Mouse (Mus musculus): ENCODE data around the gene 8030411F24Rik.
"Not testable (repeated sequence)": the region's sequence is repeated elsewhere in the genome, so short reads cannot be mapped to it uniquely, and the experiment has no call there.

The 8030411F24Rik gene

GRCm38 (mm10) chr2:148781709-148782108 is at the start of gene 8030411F24Rik:
8030411F24Rik (plus strand) TSS chr2:148782009.
- DNase-seq (ENCODE audit: low spot score), result peak; percentile 15

DNA sequence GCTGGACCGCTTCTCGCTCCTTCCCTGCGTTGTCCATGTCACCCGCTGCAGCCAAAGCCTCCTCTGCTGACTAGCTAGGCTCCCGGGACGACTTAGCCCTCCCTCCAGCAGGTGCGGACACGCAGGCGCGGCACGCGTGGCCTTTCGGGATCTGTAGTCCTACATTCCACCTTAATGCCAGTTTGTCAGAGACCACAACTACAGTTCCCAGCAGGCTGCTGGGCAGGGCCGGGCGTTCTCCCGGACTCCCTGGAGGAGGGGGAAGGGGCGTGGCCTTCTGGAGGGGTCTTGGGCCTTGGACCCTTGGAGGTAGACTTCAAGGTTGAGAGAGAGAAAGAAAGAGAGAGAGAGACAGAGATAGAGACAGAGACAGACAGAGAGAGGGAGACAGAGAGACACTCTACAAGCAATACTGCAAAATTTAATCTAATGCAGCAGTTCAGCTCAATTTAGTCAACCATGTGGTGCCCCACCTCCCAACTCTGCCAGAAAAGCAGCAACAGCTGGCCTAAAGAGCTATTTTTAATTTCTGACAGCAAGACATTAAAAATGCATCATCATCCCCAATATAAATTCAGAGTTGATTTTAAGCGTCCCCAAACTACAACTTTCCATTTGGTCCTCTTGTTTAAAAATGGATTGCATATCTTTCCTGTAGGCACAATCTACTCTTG is 49.3 kb upstream of the 8030411F24Rik start, which contains the start of gene Napb:
Gene Napb (minus strand): TSS at position 141 of the 674 bp plus-strand sequence.
- peak; percentile 93 for DNase-seq (ENCODE audit: low spot score)

DNA sequence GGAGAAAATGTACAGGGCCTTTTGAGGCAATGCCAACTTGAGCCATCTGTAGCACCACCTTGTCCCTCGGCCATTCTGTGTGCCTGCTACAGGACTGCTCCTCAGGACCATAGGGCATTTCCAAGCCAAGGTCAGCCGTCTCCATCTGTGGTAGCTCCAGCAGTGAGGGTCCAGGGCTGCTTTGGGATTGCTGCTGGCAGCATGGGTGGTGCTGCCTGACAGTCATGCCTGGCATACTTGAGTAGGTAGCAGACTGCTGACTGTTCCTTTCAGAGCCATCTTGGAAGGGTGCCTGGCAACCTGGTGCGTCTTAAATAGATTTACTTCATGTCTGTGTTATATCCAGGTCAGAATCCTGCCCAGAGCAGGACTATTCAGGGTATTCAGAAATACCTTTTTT is 38.8 kb upstream of the 8030411F24Rik start:
- DNase-seq (ENCODE audit: low spot score), result no peak

DNA sequence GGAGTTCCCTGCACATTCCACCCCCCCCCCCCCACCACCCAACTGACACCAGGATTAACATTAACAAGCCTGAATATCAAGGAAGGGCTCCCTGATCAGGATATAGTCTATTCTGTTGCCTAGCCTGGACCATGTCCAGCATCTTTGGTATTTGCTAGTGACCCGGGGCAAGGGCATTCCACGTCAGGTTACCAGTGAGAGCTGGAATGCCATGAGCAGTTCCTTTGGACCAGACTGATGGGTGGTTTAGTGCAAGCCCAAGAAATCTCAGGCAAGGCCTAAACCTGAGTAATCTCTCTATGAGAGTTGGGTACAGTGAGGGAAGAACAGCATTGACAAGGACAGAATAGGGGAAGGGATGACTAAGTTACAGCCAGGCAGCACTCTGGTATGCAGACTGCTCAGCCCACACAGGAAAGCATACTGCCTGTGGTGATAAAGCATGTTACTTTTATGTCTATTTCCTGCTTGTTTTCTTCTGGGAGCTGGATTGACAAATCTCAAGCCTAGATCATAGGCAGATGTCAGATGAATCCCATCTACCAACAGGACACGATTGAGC is 37.9 kb upstream of the 8030411F24Rik start:
- DNase-seq (ENCODE audit: low spot score), result no peak

- DNase-seq (ENCODE audit: low spot score), result no peak
Observed at GRCm38 (mm10) chr2:148750058-148750457, 31.8 kb upstream of the 8030411F24Rik start, which contains the start of gene Cstl1. Cstl1 (plus strand) TSS chr2:148750358.

- DNase-seq (ENCODE audit: low spot score), result peak; percentile 65
Observed at GRCm38 (mm10) chr2:148751893-148752813, 29.7 kb upstream of the 8030411F24Rik start.

DNA sequence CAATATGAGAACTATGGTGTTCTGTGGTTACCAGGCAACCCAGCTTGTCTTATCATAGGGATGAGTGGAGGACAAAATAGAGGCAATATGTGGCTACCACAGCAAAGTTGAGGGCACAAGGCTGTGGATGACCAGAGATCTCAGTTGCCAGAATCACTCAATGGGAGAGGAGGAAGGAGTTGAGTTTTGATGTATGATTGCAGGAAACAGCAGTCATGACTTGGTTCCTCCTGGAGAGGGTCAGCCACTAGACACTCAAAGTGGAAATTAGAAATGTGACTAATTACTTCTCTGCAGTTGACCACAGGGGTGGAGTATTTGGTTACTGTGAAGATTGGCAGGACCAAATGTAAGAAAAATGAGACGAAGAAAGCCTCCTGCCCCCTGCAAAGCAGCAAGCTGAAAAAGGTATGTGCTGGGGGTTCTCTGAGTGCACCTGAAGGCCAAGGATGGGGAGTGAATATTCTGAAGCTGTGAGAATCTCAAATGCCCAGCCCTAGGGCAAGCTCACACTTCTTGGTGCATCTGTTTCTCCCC is 27.4 kb upstream of the 8030411F24Rik start:
- no peak for DNase-seq (ENCODE audit: low spot score)

DNA sequence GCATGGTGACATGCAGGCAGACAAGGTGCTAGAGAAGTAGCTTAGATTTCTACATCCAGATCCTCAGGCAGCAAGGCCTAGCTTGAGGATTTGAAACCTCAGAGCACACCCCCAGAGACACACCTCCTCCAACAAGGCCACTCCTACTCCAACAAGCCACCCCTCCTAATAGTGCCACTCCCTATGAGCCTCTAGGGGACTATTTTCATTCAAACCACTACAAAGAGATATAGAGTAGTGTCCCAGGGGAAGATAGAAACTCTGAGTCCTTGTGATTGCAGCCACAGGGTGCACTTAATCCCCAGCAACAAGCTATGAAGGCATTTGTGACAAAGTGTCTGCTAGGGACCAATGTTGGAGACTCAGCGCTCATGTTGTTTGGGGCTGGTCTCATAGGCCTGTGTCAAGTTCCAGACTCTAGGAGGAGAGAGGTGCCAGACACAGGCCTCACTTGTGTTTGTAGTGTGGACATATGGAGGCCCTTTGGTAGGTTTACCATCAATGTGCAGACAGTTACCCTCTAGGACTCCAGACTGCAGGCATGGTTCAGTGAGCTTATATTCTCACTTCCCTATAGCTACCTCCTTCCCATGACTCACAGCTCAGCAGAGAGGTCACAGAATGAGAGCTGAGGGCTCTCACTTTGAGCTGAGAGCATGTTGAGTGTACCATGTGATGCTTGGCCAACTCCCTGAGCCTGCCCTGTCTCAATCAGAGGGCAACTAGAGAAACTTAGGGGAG is 18.0 kb upstream of the 8030411F24Rik start:
- DNase-seq (ENCODE audit: low spot score), result no peak

GRCm38 (mm10) chr2:148771397-148771796 is 10.4 kb upstream of the 8030411F24Rik start, which contains the start of gene Cst11:
Cst11 (minus strand) TSS chr2:148771497.
- not testable (repeated sequence) for DNase-seq (ENCODE audit: low spot score)

DNA sequence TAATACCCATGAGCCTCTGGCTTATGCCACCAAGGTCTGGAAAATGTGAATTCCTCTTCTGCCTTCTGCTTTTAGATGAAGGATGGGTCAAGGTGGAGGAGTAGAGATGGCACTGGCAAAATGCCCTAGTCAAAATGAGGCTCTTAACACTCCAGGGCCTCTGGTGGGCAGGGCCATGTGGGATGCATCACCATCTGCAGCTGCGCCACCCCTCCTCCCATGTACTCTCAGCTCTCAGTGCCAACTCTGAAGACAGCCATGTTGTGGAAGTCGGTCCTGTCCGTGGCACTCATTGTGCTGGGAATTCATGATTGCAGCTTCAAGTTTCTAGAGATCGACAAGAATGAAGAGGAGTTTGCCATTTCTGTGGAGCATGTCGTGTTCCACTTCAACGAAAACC is 7.3 kb downstream of the 8030411F24Rik start, which contains the start of gene Cst12:
Gene Cst12 (plus strand): TSS at position 220 of the 400 bp plus-strand sequence.
- peak; percentile 61 for DNase-seq (ENCODE audit: low spot score)

- DNase-seq (ENCODE audit: low spot score), result no peak
Observed at GRCm38 (mm10) chr2:148798485-148798884, 16.7 kb downstream of the 8030411F24Rik start, which contains the start of gene Cst8. Cst8 (plus strand) TSS chr2:148798785.

DNA sequence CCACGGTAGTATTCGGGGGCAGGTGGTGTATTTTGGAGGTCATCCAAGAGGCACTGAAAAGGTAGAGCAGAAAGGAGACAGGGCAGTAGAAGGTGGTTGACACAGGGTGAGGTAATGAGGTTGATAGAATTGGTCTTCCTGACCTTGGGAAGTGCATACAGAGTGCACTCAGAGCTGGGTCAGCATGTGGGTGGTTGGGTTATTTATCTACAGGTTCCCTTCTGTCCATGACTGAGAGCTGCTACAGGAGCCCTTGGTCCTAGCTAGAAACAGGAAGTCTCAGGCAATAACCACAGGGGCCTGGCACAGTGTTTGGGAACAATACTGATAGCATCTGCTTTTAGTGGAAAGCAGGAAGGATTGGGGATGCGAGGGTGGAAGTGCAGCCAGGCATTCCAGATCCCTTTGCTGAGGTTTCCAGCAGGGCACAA is 19.7 kb downstream of the 8030411F24Rik start:
- DNase-seq (ENCODE audit: low spot score), result peak; percentile 14

GRCm38 (mm10) chr2:148806696-148807095 is 24.9 kb downstream of the 8030411F24Rik start:
- no peak for DNase-seq (ENCODE audit: low spot score)

DNA sequence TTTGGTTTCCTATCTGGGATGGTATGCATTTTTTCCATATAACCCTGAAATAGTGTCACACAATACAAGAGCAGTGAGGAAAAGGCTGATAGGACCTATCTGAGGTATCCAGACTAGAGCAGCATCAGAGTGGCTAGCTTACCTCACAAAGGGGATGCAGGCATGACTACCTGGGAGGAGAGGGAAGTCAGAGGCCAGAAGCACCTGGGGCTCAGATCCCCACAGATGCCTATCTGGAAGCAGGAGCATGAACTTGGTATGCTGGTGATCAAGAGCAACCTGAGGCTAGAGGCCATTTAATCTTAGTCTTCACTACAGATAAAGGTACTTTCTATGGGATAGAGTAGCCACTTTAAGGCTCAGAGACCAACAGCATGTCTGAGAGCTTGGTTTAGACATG is 38.1 kb downstream of the 8030411F24Rik start, which contains the start of gene Cst13:
Gene Cst13 (plus strand): TSS at position 173 of the 400 bp plus-strand sequence.
- DNase-seq (ENCODE audit: low spot score), result no peak

GRCm38 (mm10) chr2:148825986-148826385 is 44.2 kb downstream of the 8030411F24Rik start:
- DNase-seq (ENCODE audit: low spot score), result no peak

DNA sequence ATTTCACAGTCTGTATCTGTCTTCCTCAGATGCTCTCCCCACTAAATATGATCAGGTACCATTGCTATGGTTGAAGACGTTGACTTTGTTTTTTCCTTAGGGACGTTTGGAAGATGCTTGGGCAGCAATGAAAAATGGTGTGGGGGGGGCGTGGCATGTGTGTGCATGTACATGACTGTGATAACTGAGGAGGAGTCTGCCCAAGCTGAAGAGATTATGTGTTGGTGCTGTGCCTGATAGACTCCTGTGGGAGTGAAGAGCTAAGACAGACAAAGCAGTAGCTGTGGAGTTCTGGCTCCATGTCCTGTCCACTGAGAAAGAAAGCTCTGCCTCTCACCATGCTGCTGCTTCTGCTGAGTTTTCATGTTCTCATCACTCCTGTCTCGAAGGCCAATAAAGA is 53.1 kb downstream of the 8030411F24Rik start, which contains the start of gene Cst9:
Gene Cst9 (plus strand): TSS at position 236 of the 400 bp plus-strand sequence.
- DNase-seq (ENCODE audit: low spot score), result peak; percentile 43
